Mouse (Mus musculus) liver, embryonic 14.5 days (tissue): Measurements from ENCODE around the gene Arhgap44. TPM values are rescaled to one million over a fixed set of nuclear protein-coding genes. Genes with fewer than 3 reads are reported as not detected.

ENCODE experiments used
- ATAC-seq: fragments of 200-750 bp; cut with Nextera tagmentation; 2 replicates; pipeline ENCODE4 v1.8.0; 2017; ENCODE audit warnings: moderate number of reproducible peaks, mild to moderate bottlenecking, moderate library complexity; ENCODE audit not compliant: insufficient read depth
- DNase-seq, 3 experiments: peaks; one replicate each; pipeline ENCODE4 v3.0.0-alpha.2; 2012 to 2013; ENCODE audit warnings: low read depth in 3 of 3, low spot score in 3 of 3
- H3K27ac ChIP-seq: fragments of 300-500 bp; sonication (generic); 2 replicates; pipeline ENCODE4 v1.5.1; 2014; ENCODE audit warnings: moderate library complexity, mild to moderate bottlenecking, control low read depth, inconsistent platforms
- H3K27me3 ChIP-seq: fragments of 300-500 bp; sonication (generic); 2 replicates; pipeline ENCODE4 v1.6.1; 2014; ENCODE audit warnings: mild to moderate bottlenecking, low read length, moderate library complexity; ENCODE audit not compliant: control insufficient read depth, insufficient read depth
- H3K36me3 ChIP-seq: fragments of 300-500 bp; sonication (generic); replicated peaks from 2 replicates; pipeline ENCODE4 v1.6.1; 2014; ENCODE audit warnings: low read depth; ENCODE audit not compliant: control insufficient read depth, insufficient read depth
- H3K4me1 ChIP-seq, 2 experiments: fragments of 200-500 bp in 1 of 2; fragments of 300-500 bp in 1 of 2; sonication (generic) in 1 of 2; replicated peaks; 2 replicates each; pipeline ENCODE4 v1.6.1; 2012 to 2014; ENCODE audit warnings: antibody characterized with exemption in 1 of 2, inconsistent platforms in 1 of 2, low read length in 1 of 2; ENCODE audit not compliant: control insufficient read depth in 2 of 2, insufficient read depth in 2 of 2
- H3K4me2 ChIP-seq: fragments of 300-500 bp; sonication (generic); 2 replicates; pipeline ENCODE4 v1.6.1; 2014; ENCODE audit warnings: low read depth, mild to moderate bottlenecking, control low read depth, moderate library complexity
- H3K4me3 ChIP-seq, 2 experiments: fragments of 200-500 bp in 1 of 2; fragments of 300-500 bp in 1 of 2; sonication (generic) in 1 of 2; 2 replicates each; pipeline ENCODE4 v1.5.1; 2012 to 2014; ENCODE audit warnings: low read depth in 2 of 2, low read length in 2 of 2, mild to moderate bottlenecking in 2 of 2, control low read depth in 1 of 2, inconsistent platforms in 1 of 2, moderate library complexity in 1 of 2; ENCODE audit not compliant: insufficient read depth in 1 of 2
- H3K9ac ChIP-seq: fragments of 300-500 bp; sonication (generic); replicated peaks from 2 replicates; pipeline ENCODE4 v1.6.1; 2014; ENCODE audit warnings: mild to moderate bottlenecking, control low read depth, moderate library complexity
- H3K9me3 ChIP-seq: fragments of 300-500 bp; sonication (generic); 2 replicates; pipeline ENCODE4 v1.6.1; 2016; ENCODE audit warnings: low read length, mixed read lengths; ENCODE audit not compliant: control insufficient read depth
- CTCF ChIP-seq: IDR thresholded peaks from 2 replicates; pipeline ENCODE4 v1.5.1; 2016; ENCODE audit warnings: antibody characterized with exemption, low read depth, control low read depth
- EP300 ChIP-seq: IDR thresholded peaks from 2 replicates; pipeline ENCODE4 v1.6.1; 2016; ENCODE audit warnings: antibody characterized with exemption, low read depth
- WGBS: fragments of 180-500 bp; shearing (Covaris S2); extraction: QIAGEN DNeasy Blood & Tissue Kit; methylation state at CpG from one replicate; pipeline ENCODE4 v1.1.7; 2014; ENCODE audit not compliant: insufficient replicate concordance; 5-methylcytosine and 5-hydroxymethylcytosine counted together
- polyA plus RNA-seq, 2 experiments: library from polyadenylated mRNA; depleted of rRNA in 1 of 2; stranded (reverse) in 1 of 2; unstranded in 1 of 2; fragments of >200 nt; fragmentation: Nextera tagmentation in 1 of 2; extraction: Ambion mirVana in 1 of 2; gene quantifications; 2 replicates each; pipeline versions ENCODE4 v1.2.1 to v1.2.3; 2012 to 2014

The Arhgap44 gene
- polyA plus RNA-seq, 2 experiments = 0.44 to 0.55 TPM

- TF ChIP-seq EP300 (no peak), CTCF (no peak)
- Histone ChIP-seq H3K9me3 (no peaks in the 10 kb centered on the region), H3K4me2 (no peak overlapping the region), H3K4me3 (no peak overlapping the region), H3K27ac (no peak overlapping the region), H3K36me3 (no peaks in the 10 kb centered on the region), H3K27me3 (no peaks in the 10 kb centered on the region), H3K9ac (no peak overlapping the region), H3K4me1 (peaks cover 0 to 5% of the 10 kb centered on the region in 2 experiments; a peak in 2 of 4 replicates)
- 50% methylated on average over 4 of the region's 4 CpGs for WGBS
- DNase-seq (no peak), ATAC-seq (no peak)
Observed at GRCm38 (mm10) chr11:65107151-65107550, 55.6 kb downstream of the Arhgap44 start.

GRCm38 (mm10) chr11:65104076-65104475, 58.7 kb downstream of the Arhgap44 start:
- WGBS = 65% methylated on average over 3 of the region's 3 CpGs
- H3K4me1 ChIP-seq = peaks cover 0 to 5% of the 10 kb centered on the region in 2 experiments; a peak in 2 of 4 replicates
- no peaks in the 10 kb centered on the region for H3K9me3 ChIP-seq
- no peak for ATAC-seq
- H3K27ac ChIP-seq = no peak overlapping the region
- H3K27me3 ChIP-seq = no peaks in the 10 kb centered on the region
- no peak overlapping the region for H3K4me3 ChIP-seq
- H3K4me2 ChIP-seq = no peak overlapping the region
- no peak overlapping the region for H3K9ac ChIP-seq
- TF ChIP-seq EP300 (no peak), CTCF (no peak)
- no peak for DNase-seq
- H3K36me3 ChIP-seq = no peaks in the 10 kb centered on the region

- Histone ChIP-seq H3K9ac (no peak overlapping the region), H3K27ac (no peak overlapping the region), H3K36me3 (no peaks in the 10 kb centered on the region), H3K9me3 (no peaks in the 10 kb centered on the region), H3K4me2 (no peak overlapping the region), H3K27me3 (no peaks in the 10 kb centered on the region), H3K4me3 (no peak overlapping the region), H3K4me1 (no peaks in the 10 kb centered on the region)
- TF ChIP-seq EP300 (no peak), CTCF (no peak)
- ATAC-seq = no peak
- WGBS = 50% methylated on average over 11 of the region's 11 CpGs
- DNase-seq = no peak
Observed at GRCm38 (mm10) chr11:65101206-65101605, 61.6 kb downstream of the Arhgap44 start.

- Histone ChIP-seq H3K27me3 (no peaks in the 10 kb centered on the region), H3K9ac (no peak overlapping the region), H3K9me3 (no peaks in the 10 kb centered on the region), H3K4me1 (no peaks in the 10 kb centered on the region), H3K4me2 (no peak overlapping the region), H3K36me3 (no peaks in the 10 kb centered on the region), H3K27ac (no peak overlapping the region), H3K4me3 (no peak overlapping the region)
- DNase-seq (no peak), ATAC-seq (no peak)
- WGBS = 64% methylated on average over 8 of the region's 8 CpGs
- TF ChIP-seq CTCF (no peak), EP300 (no peak)
Observed at GRCm38 (mm10) chr11:65100031-65100430, 62.7 kb downstream of the Arhgap44 start.

GRCm38 (mm10) chr11:65097526-65098070, 65.2 kb downstream of the Arhgap44 start:
- Histone ChIP-seq H3K4me3 (no peak overlapping the region), H3K9ac (no peak overlapping the region), H3K4me2 (no peak overlapping the region), H3K27ac (no peak overlapping the region), H3K9me3 (no peaks in the 10 kb centered on the region), H3K36me3 (no peaks in the 10 kb centered on the region), H3K27me3 (no peaks in the 10 kb centered on the region), H3K4me1 (no peaks in the 10 kb centered on the region)
- DNase-seq (no peak), ATAC-seq (no peak)
- TF ChIP-seq CTCF (no peak), EP300 (no peak)
- 61% methylated on average over 4 of the region's 4 CpGs for WGBS
